Mouse (Mus musculus) myocyte (in vitro differentiated cells): ENCODE measurements around the gene P4ha1. TPM values are rescaled to one million over a fixed set of nuclear protein-coding genes. Genes with fewer than 3 reads are reported as not detected.

Experiments used
- H3K27me3 ChIP-seq: one replicate; pipeline ENCODE4 v1.6.1; 2011; ENCODE audit not compliant: control insufficient read depth, insufficient read depth, insufficient read length
- H3K36me3 ChIP-seq: one replicate; pipeline ENCODE4 v1.6.1; 2011; ENCODE audit not compliant: control insufficient read depth, insufficient read depth
- H3K4me2 ChIP-seq: one replicate; pipeline ENCODE4 v1.6.1; 2011; ENCODE audit warnings: low read depth, control low read depth
- H3K4me3 ChIP-seq: one replicate; pipeline ENCODE4 v1.5.1; 2011; ENCODE audit warnings: mild to moderate bottlenecking, control low read depth, moderate library complexity
- H3K79me2 ChIP-seq: one replicate; pipeline ENCODE4 v1.6.1; 2011; ENCODE audit not compliant: control insufficient read depth, insufficient read depth
- H3ac ChIP-seq: one replicate; pipeline ENCODE4 v1.6.1; 2011; ENCODE audit not compliant: control insufficient read depth, insufficient read length
- CEBPB ChIP-seq: IDR thresholded peaks from 2 replicates; pipeline ENCODE4 v1.6.1; 2011; ENCODE audit warnings: mild to moderate bottlenecking, moderate library complexity; ENCODE audit not compliant: poor library complexity, insufficient read depth, severe bottlenecking
- E2F4 ChIP-seq: IDR thresholded peaks from one replicate; pipeline ENCODE4 v1.6.1; 2011; ENCODE audit warnings: mild to moderate bottlenecking, control low read depth, moderate library complexity; ENCODE audit not compliant: insufficient read depth
- MAX ChIP-seq: IDR thresholded peaks from one replicate; pipeline ENCODE4 v1.6.1; 2011; ENCODE audit warnings: low read depth, mild to moderate bottlenecking, control low read depth
- MYOD1 ChIP-seq, 3 experiments: IDR thresholded peaks; one replicate each; pipeline ENCODE4 v1.6.1; 2011; ENCODE audit warnings: control low read depth in 2 of 3, low read depth in 2 of 3, mild to moderate bottlenecking in 2 of 3, moderate library complexity in 1 of 3; ENCODE audit not compliant: insufficient read length in 2 of 3, control insufficient read depth in 1 of 3
- MYOG ChIP-seq, 3 experiments: IDR thresholded peaks; one replicate each; pipeline ENCODE4 v1.6.1; 2011; ENCODE audit warnings: control low read depth in 2 of 3, low read depth in 2 of 3, mild to moderate bottlenecking in 2 of 3; ENCODE audit not compliant: insufficient read length in 2 of 3, control insufficient read depth in 1 of 3, insufficient read depth in 1 of 3
- POLR2A ChIP-seq: IDR thresholded peaks from one replicate; pipeline ENCODE4 v1.6.1; 2011; ENCODE audit warnings: low read depth, mild to moderate bottlenecking, control low read depth, moderate library complexity; ENCODE audit not compliant: insufficient read length
- POLR2AphosphoS2 ChIP-seq: IDR thresholded peaks from one replicate; pipeline ENCODE4 v1.6.1; 2011; ENCODE audit warnings: low read depth, control low read depth; ENCODE audit not compliant: insufficient read length
- REST ChIP-seq: IDR thresholded peaks from one replicate; pipeline ENCODE4 v1.6.1; 2011; ENCODE audit warnings: mild to moderate bottlenecking, control low read depth, moderate library complexity; ENCODE audit not compliant: insufficient read depth, insufficient read length
- SRF ChIP-seq: IDR thresholded peaks from one replicate; pipeline ENCODE4 v1.6.1; 2011; ENCODE audit warnings: low read depth; ENCODE audit not compliant: control insufficient read depth, insufficient read length
- TCF12 ChIP-seq: IDR thresholded peaks from one replicate; pipeline ENCODE4 v1.6.1; 2011; ENCODE audit warnings: mild to moderate bottlenecking, control low read depth; ENCODE audit not compliant: poor library complexity, insufficient read depth, severe bottlenecking
- TCF3 ChIP-seq: IDR thresholded peaks from one replicate; pipeline ENCODE4 v1.6.1; 2011; ENCODE audit warnings: low read depth, control low read depth; ENCODE audit not compliant: insufficient read length
- USF1 ChIP-seq: IDR thresholded peaks from one replicate; pipeline ENCODE4 v1.6.1; 2011; ENCODE audit warnings: low read depth, mild to moderate bottlenecking, control low read depth, moderate library complexity
- polyA plus RNA-seq: library from polyadenylated mRNA; unstranded; fragments of >200 nt; fragmentation: generic; extraction: Trizol; gene quantifications from one replicate; pipeline ENCODE4 v1.2.1, GENCODE M21; 2012; ENCODE audit warnings: missing spikeins

Gene P4ha1
- polyA plus RNA-seq, 1 experiment = 107 TPM

- H3K4me2 ChIP-seq = peak overlapping the region; percentile 87
- no peak overlapping the region for H3K4me3 ChIP-seq
- H3K79me2 ChIP-seq = peaks cover 81% of the 10 kb centered on the region
- H3K36me3 ChIP-seq = no peaks in the 10 kb centered on the region
- TF ChIP-seq SRF (no peak), E2F4 (no peak)
- no peak overlapping the region for H3ac ChIP-seq
- H3K27me3 ChIP-seq = no peaks in the 10 kb centered on the region
Measured at GRCm38 (mm10) chr10:59326612-59327315, 3.7 kb downstream of the P4ha1 start.

- TF ChIP-seq TCF3 (no peak), POLR2A (no peak), SRF (no peak), MAX (no peak), USF1 (no peak), CEBPB (no peak), REST (no peak)
- no peaks in the 10 kb centered on the region for H3K36me3 ChIP-seq
- no peaks in the 10 kb centered on the region for H3K27me3 ChIP-seq
- H3K4me3 ChIP-seq = no peak overlapping the region
- H3K79me2 ChIP-seq = peaks cover 87% of the 10 kb centered on the region
- H3K4me2 ChIP-seq = peak overlapping the region; percentile 87
- H3ac ChIP-seq = no peak overlapping the region
Measured at GRCm38 (mm10) chr10:59327316-59327710, 4.2 kb downstream of the P4ha1 start.

GRCm38 (mm10) chr10:59331546-59332256 lies 8.6 kb downstream of the P4ha1 start:
- no peak for TF ChIP-seq SRF
- TF ChIP-seq REST = no peak
- no peak for TF ChIP-seq MYOD1 (IDR thresholded peaks at IDR 0.05; ENCODE audit: control insufficient read depth in 1 of 3, insufficient read length in 2 of 3, low read depth in 2 of 3)
- TF ChIP-seq E2F4 = no peak
- TF ChIP-seq MYOG (IDR thresholded peaks at IDR 0.05; ENCODE audit: control insufficient read depth in 1 of 3, insufficient read depth in 1 of 3, insufficient read length in 2 of 3, low read depth in 2 of 3) = no peak
- no peak for TF ChIP-seq TCF3
- TF ChIP-seq MAX = no peak
- TF ChIP-seq POLR2A = no peak
- TF ChIP-seq CEBPB = no peak
- TF ChIP-seq POLR2AphosphoS2 = no peak
- TF ChIP-seq TCF12 = no peak
- TF ChIP-seq USF1 = no peak
- no peak overlapping the region for H3K4me3 ChIP-seq
- peaks cover 99% of the 10 kb centered on the region for H3K79me2 ChIP-seq
- H3K36me3 ChIP-seq = no peaks in the 10 kb centered on the region
- H3K27me3 ChIP-seq = no peaks in the 10 kb centered on the region
- H3ac ChIP-seq = no peak overlapping the region
- peak overlapping the region; percentile 18 for H3K4me2 ChIP-seq

DNA sequence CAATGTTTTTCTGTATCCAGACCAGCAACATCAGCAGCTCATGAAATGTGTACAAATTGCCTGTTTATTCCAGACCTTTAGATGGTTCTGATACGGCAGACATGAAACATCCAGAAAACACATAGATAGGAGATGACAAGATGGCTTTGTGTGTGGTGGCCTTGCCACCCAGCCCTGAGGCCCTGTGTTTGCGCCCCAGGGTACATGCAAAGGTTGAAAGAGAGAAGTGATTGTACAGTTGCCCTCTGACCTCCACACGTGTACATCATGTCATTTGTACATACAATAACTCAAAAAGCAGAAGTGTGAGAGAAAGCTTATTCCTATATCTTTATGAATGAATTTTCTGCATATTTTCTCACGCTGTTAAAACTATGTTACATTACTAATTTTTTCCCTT lies 10.3 kb downstream of the P4ha1 start:
- Histone ChIP-seq H3ac (no peak overlapping the region), H3K27me3 (no peaks in the 10 kb centered on the region), H3K4me2 (no peak overlapping the region), H3K36me3 (peaks cover 13% of the 10 kb centered on the region), H3K4me3 (no peak overlapping the region), H3K79me2 (peaks cover 91% of the 10 kb centered on the region)
- no peak for TF ChIP-seq SRF
- TF ChIP-seq TCF12 = no peak

DNA sequence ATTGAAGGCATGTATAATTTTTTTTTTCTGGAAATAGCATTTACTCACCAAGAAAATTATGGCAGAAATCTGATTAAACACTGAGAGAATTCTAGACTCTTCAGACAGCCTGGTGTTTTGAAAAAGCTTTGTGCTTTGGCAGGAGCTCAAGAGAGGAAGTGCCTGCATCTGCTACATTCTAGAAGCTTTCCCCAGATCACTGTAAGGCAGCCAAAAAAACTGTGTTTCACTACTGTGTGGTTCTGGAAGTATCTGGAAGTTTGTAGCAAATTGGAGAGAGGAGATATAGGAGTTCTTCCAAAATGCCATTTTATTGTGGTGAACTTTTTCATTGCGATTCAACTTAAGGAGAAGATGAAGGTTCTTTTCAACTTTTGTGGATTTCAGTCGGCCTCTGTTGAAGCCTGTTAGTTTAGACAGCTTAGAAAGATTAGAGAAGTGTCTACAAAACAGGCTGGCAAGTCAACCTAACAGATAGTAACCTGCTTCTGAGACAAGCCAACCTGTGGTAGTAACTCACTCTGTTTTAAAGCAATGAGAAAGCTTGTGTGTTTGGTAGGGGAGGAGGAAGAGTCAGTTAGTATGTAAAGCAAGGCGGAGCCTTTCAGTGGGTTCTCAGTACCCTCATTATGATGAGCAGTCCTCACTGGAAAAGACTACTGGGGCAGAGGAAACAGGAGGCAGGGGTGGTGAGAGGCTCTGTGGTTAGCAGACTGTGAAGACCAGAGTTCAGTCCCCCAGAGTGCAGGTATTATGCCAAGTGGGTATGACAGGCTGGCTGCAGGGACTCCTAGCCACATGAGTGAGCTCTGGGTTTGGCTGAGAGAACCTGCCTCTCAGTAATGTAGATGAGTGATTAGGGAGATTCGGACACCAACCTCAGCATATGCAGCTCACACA lies 12.1 kb downstream of the P4ha1 start:
- no peak overlapping the region for H3K4me3 ChIP-seq
- no peak overlapping the region for H3ac ChIP-seq
- no peaks in the 10 kb centered on the region for H3K27me3 ChIP-seq
- H3K79me2 ChIP-seq = peaks cover 73% of the 10 kb centered on the region
- H3K36me3 ChIP-seq = peaks cover 28% of the 10 kb centered on the region
- H3K4me2 ChIP-seq = no peak overlapping the region
- TF ChIP-seq USF1 = no peak
- TF ChIP-seq MYOD1 (IDR thresholded peaks at IDR 0.05; ENCODE audit: control insufficient read depth in 1 of 3, insufficient read length in 2 of 3, low read depth in 2 of 3) = no peak
- TF ChIP-seq MAX = no peak
- TF ChIP-seq TCF3 = no peak
- no peak for TF ChIP-seq POLR2A
- TF ChIP-seq CEBPB = no peak
- TF ChIP-seq REST = no peak
- TF ChIP-seq TCF12 = no peak
- no peak for TF ChIP-seq POLR2AphosphoS2
- no peak for TF ChIP-seq E2F4
- no peak for TF ChIP-seq MYOG (IDR thresholded peaks at IDR 0.05; ENCODE audit: control insufficient read depth in 1 of 3, insufficient read depth in 1 of 3, insufficient read length in 2 of 3, low read depth in 2 of 3)
- TF ChIP-seq SRF = no peak
